8 mouse cellular contexts compared by ENCODE assay signal in the genomic region with DNA sequence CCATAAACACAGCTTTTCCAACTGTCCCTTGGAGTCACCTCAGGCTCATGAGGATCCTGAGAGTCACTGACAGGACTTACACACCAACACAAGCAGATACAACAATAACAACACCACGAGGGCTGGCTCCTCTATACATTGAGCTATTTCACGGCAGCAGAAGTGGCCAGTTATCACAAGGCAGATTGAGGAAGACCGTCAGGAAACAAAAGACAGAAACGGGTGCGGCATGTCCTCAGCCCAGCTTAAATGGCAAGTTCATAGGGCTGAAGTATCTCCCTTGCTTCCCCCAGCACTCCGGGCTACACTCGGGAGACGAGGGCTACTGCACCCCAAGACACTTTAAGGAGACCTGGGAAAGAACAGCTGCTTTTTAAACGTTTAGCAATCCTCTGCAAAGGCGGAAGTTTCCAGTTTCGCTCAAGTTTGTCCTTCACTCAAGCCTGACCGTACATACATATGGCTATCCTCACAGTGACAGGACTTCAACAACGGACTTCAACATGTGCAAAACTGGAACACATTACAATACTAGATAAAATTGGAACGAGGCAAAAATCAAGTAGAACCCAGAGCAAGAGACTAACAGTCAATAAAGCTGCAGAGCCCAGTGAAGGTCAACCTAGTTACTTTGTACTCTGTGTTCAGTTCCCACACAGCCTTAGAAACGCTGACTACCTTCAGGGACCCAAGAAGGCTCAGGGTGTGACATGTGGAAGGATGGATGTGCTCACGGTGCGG. TPM values are rescaled to one million over a fixed set of nuclear protein-coding genes. Genes with fewer than 3 reads are reported as not detected.
DNase-seq lines count a peak whose midpoint lies in the region; ATAC-seq lines count a peak whose summit lies in the region.

No protein-coding gene starts in this region.

- peak overlapping the region; percentile 72 for H3K27ac ChIP-seq in kidney, embryonic 16.5 days (ENCODE audit: low read length)
- H3K27ac ChIP-seq in forebrain, embryonic 11.5 days (ENCODE audit: low read depth, low read length), result no peak overlapping the region
- H3K27ac ChIP-seq in neural tube, embryonic 12.5 days, result no peak overlapping the region

- H3K9ac ChIP-seq in kidney, embryonic 16.5 days (replicated peaks; ENCODE audit: low read length), result peak overlapping the region; percentile 63
- H3K9ac ChIP-seq in forebrain, embryonic 11.5 days (ENCODE audit: low read length), result no peak overlapping the region
- 0 out of 2 replicates have a peak overlapping the region, but pooled peaks have one; percentile 14 for H3K9ac ChIP-seq in neural tube, embryonic 12.5 days

- DNase-seq in kidney, postnatal 14 days, result no peak
- DNase-seq in forebrain, embryonic 11.5 days (ENCODE audit: low spot score), result no peak
- DNase-seq in kidney, postnatal 10 days, result peak; percentile 28
- DNase-seq in embryo, embryonic 10.5 days (ENCODE audit: low spot score), result no peak
- DNase-seq in frontal cortex, postnatal 25 days (ENCODE audit: low spot score in 2 of 2), result no peak
- DNase-seq in frontal cortex, postnatal 36 days (ENCODE audit: low spot score in 2 of 2), result no peak

- 31% methylated on average over 17 of the region's 17 CpGs for WGBS in kidney, embryonic 16.5 days
- 79% methylated on average over 17 of the region's 17 CpGs for WGBS in forebrain, embryonic 11.5 days
- WGBS in neural tube, embryonic 12.5 days, result 74% methylated on average over 17 of the region's 17 CpGs

- no peak for ATAC-seq in kidney, embryonic 16.5 days (ENCODE audit: low FRiP score, low TSS enrichment)
- ATAC-seq in forebrain, embryonic 11.5 days (replicated peaks; ENCODE audit: low FRiP score), result no peak
- no peak for ATAC-seq in neural tube, embryonic 12.5 days (ENCODE audit: low FRiP score, low read depth)

- H3K9me3 ChIP-seq in kidney, embryonic 16.5 days (ENCODE audit: low read length), result no peaks in the 10 kb centered on the region
- H3K9me3 ChIP-seq in forebrain, embryonic 11.5 days (ENCODE audit: control insufficient read depth, low read length), result no peaks in the 10 kb centered on the region
- H3K9me3 ChIP-seq in neural tube, embryonic 12.5 days, result no peaks in the 10 kb centered on the region

- H3K4me2 ChIP-seq in kidney, embryonic 16.5 days (replicated peaks; ENCODE audit: low read depth, low read length), result peak overlapping the region; percentile 82
- 0 out of 2 replicates have a peak overlapping the region, but pooled peaks have one; percentile 24 for H3K4me2 ChIP-seq in forebrain, embryonic 11.5 days (ENCODE audit: low read depth, low read length, severe bottlenecking)
- H3K4me2 ChIP-seq in neural tube, embryonic 12.5 days (replicated peaks), result peak overlapping the region; percentile 82

- peak overlapping the region; percentile 43 for H3K4me3 ChIP-seq in kidney, embryonic 16.5 days (ENCODE audit: low read length)
- no peak overlapping the region for H3K4me3 ChIP-seq in forebrain, embryonic 11.5 days (ENCODE audit: low read depth, low read length)
- no peak overlapping the region for H3K4me3 ChIP-seq in neural tube, embryonic 12.5 days

- peaks cover 39% of the 10 kb centered on the region for H3K4me1 ChIP-seq in kidney, embryonic 16.5 days (ENCODE audit: insufficient read depth, low read length)
- H3K4me1 ChIP-seq in forebrain, embryonic 11.5 days (replicated peaks; ENCODE audit: control insufficient read depth, insufficient read depth, low read length), result peaks cover 2% of the 10 kb centered on the region; the same call in 1 of the 2 replicates
- H3K4me1 ChIP-seq in neural tube, embryonic 12.5 days, result peaks cover 29% of the 10 kb centered on the region

- peaks cover 26% of the 10 kb centered on the region for H3K36me3 ChIP-seq in kidney, embryonic 16.5 days (ENCODE audit: insufficient read depth, low read length)
- H3K36me3 ChIP-seq in forebrain, embryonic 11.5 days (ENCODE audit: control insufficient read depth, insufficient read depth, low read length), result peaks cover 15% of the 10 kb centered on the region; the same call in 1 of the 2 replicates
- peaks cover 27% of the 10 kb centered on the region for H3K36me3 ChIP-seq in neural tube, embryonic 12.5 days

- H3K27me3 ChIP-seq in kidney, embryonic 16.5 days (ENCODE audit: insufficient read depth, low read length), result no peaks in the 10 kb centered on the region
- H3K27me3 ChIP-seq in forebrain, embryonic 11.5 days (ENCODE audit: control insufficient read depth, insufficient read depth, low read length), result no peaks in the 10 kb centered on the region
- no peaks in the 10 kb centered on the region for H3K27me3 ChIP-seq in neural tube, embryonic 12.5 days (replicated peaks)

RNA-seq across cellular contexts. Expression of a gene that starts 2.0 kb away (rescaled TPM):
- polyA plus RNA-seq in kidney, embryonic 16.5 days (2015; fragmentation: Nextera tagmentation; extraction: Ambion mirVana), result 16.5 and 17.8 TPM in 2 replicates
- polyA plus RNA-seq in forebrain, embryonic 11.5 days (2014; fragmentation: Nextera tagmentation; extraction: Ambion mirVana), result 15.6 and 16.7 TPM in 2 replicates
- 16.2 and 21.6 TPM in 2 replicates for polyA plus RNA-seq in neural tube, embryonic 12.5 days (2016; fragmentation: Nextera tagmentation; extraction: Ambion mirVana)

Comparison
In these comparisons a context has a peak if more than half of its experiments do, and no peak if none do; other contexts are left out.
1. H3K4me2 ChIP-seq: peak in every context shown above with its lines; median percentile 82 in kidney, embryonic 16.5 days; 82 in neural tube, embryonic 12.5 days; 24 in forebrain, embryonic 11.5 days.